ENCODE assay signal across 12 mouse cellular contexts in genomic region chr10:67047712-67048645, GRCm38 (mm10). TPM values are rescaled to one million over a fixed set of nuclear protein-coding genes. Genes with fewer than 3 reads are reported as not detected.
DNase-seq lines count a peak whose midpoint lies in the region; ATAC-seq and TF ChIP-seq lines count a peak whose summit lies in the region.
"Had no signal": no experiment of that assay in that cellular context is flagged by ENCODE, and none has a peak within 500 bp of the region (broad histone marks: within the 10 kb centered on the region; RNA-seq: fewer than 3 reads in every experiment).

No protein-coding gene starts in this region.

- no peak for TF ChIP-seq CTCF in E14TG2a.4 (conservative IDR thresholded peaks at IDR 0.05; ENCODE audit: low read length)

- no peak overlapping the region for H3K4me2 ChIP-seq in hindbrain, embryonic 13.5 days
- H3K4me2 ChIP-seq in hindbrain, embryonic 11.5 days (replicated peaks; ENCODE audit: low read depth, low read length): no peak overlapping the region

- H3K4me3 ChIP-seq in hindbrain, embryonic 13.5 days: no peak overlapping the region
- H3K4me3 ChIP-seq in hindbrain, embryonic 11.5 days (ENCODE audit: low read depth, low read length): no peak overlapping the region
- 0 out of 2 replicates have a peak overlapping the region, but pooled peaks have one; percentile 3 for H3K4me3 ChIP-seq in E14TG2a.4 (replicated peaks; ENCODE audit: low read length)

- peak overlapping the region; percentile 32; the same call in 1 of the 2 replicates for H3K27ac ChIP-seq in hindbrain, embryonic 13.5 days
- no peak overlapping the region for H3K27ac ChIP-seq in hindbrain, embryonic 11.5 days (ENCODE audit: low read depth, low read length)

- 82% methylated on average over 18 of the region's 18 CpGs for WGBS in hindbrain, embryonic 13.5 days
- 89% methylated on average over 18 of the region's 18 CpGs for WGBS in hindbrain, embryonic 11.5 days

- no peaks in the 10 kb centered on the region for H3K9me3 ChIP-seq in hindbrain, embryonic 13.5 days
- no peaks in the 10 kb centered on the region for H3K9me3 ChIP-seq in hindbrain, embryonic 11.5 days (ENCODE audit: control insufficient read depth, low read length)
- H3K9me3 ChIP-seq in E14TG2a.4 (ENCODE audit: low read length): no peaks in the 10 kb centered on the region

- H3K27me3 ChIP-seq in hindbrain, embryonic 13.5 days: no peaks in the 10 kb centered on the region
- H3K27me3 ChIP-seq in hindbrain, embryonic 11.5 days (ENCODE audit: control insufficient read depth, insufficient read depth, low read length): no peaks in the 10 kb centered on the region
- H3K27me3 ChIP-seq in E14TG2a.4 (ENCODE audit: insufficient read depth, low read length): no peaks in the 10 kb centered on the region

- H3K9ac ChIP-seq in hindbrain, embryonic 13.5 days: no peak overlapping the region; the same call in 1 of the 2 replicates
- no peak overlapping the region for H3K9ac ChIP-seq in hindbrain, embryonic 11.5 days (ENCODE audit: low read depth, low read length)

- DNase-seq in hindbrain, embryonic 11.5 days (ENCODE audit: low spot score): no peak
- DNase-seq in brain, adult 2 months (ENCODE audit: low read depth, low spot score): peak; percentile 66
- DNase-seq in layer of hippocampus, postnatal 25 days (ENCODE audit: extremely low spot score in 1 of 2, low spot score in 1 of 2): peak; percentile 20 to 29
- no peak for DNase-seq in thymus, postnatal 25 days
- DNase-seq in adrenal gland, postnatal 25 days: no peak
- DNase-seq in right cerebral cortex, postnatal 4 days: no peak
- DNase-seq: adrenal gland, postnatal 14 days; kidney, adult 11 months; midbrain, embryonic 14.5 days had no signal

- no peak for ATAC-seq in hindbrain, embryonic 13.5 days (ENCODE audit: low FRiP score)
- no peak for ATAC-seq in hindbrain, embryonic 11.5 days (ENCODE audit: low FRiP score)

- peaks cover 55% of the 10 kb centered on the region for H3K4me1 ChIP-seq in hindbrain, embryonic 13.5 days (replicated peaks)
- H3K4me1 ChIP-seq in hindbrain, embryonic 11.5 days (replicated peaks; ENCODE audit: control insufficient read depth, insufficient read depth, low read length): no peaks in the 10 kb centered on the region
- peaks cover 89% of the 10 kb centered on the region for H3K4me1 ChIP-seq in E14TG2a.4 (replicated peaks; ENCODE audit: low read depth, low read length)

- H3K36me3 ChIP-seq in hindbrain, embryonic 13.5 days: no peaks in the 10 kb centered on the region
- no peaks in the 10 kb centered on the region for H3K36me3 ChIP-seq in hindbrain, embryonic 11.5 days (ENCODE audit: control insufficient read depth, insufficient read depth, low read length)
- peaks cover 5% of the 10 kb centered on the region; the same call in 1 of the 2 replicates for H3K36me3 ChIP-seq in E14TG2a.4 (ENCODE audit: insufficient read depth, low read length)

RNA-seq across cellular contexts. Expression of gene Jmjd1c, which starts 47.9 kb away (rescaled TPM):
- 47.7 and 50.3 TPM in 2 replicates for polyA plus RNA-seq in hindbrain, embryonic 13.5 days (2015; fragmentation: Nextera tagmentation; extraction: Ambion mirVana)
- 55.0 and 63.8 TPM in 2 replicates for polyA plus RNA-seq in hindbrain, embryonic 11.5 days (2014; fragmentation: Nextera tagmentation; extraction: Ambion mirVana)
- total RNA-seq in layer of hippocampus, postnatal 25 days (2021): 10 to 100 TPM; 80.3 to 98.6 TPM
- total RNA-seq in adrenal gland, postnatal 25 days (2021): 60.0 and 69.3 TPM in 2 replicates

RNA-seq across cellular contexts. Expression of gene Reep3, which starts 48.8 kb away (rescaled TPM):
- 42.6 and 44.9 TPM in 2 replicates for polyA plus RNA-seq in hindbrain, embryonic 13.5 days (2015; fragmentation: Nextera tagmentation; extraction: Ambion mirVana)
- 46.4 and 53.8 TPM in 2 replicates for polyA plus RNA-seq in hindbrain, embryonic 11.5 days (2014; fragmentation: Nextera tagmentation; extraction: Ambion mirVana)
- 10 to 100 TPM; 22.8 to 24.2 TPM for total RNA-seq in layer of hippocampus, postnatal 25 days (2021)
- 41.5 and 41.6 TPM in 2 replicates for total RNA-seq in adrenal gland, postnatal 25 days (2021)
- total RNA-seq: MEL had no signal

Comparison
In these comparisons a context has a peak if more than half of its experiments do, and no peak if none do; other contexts are left out.
1. DNase-seq: peak in brain, adult 2 months (single experiment) and layer of hippocampus, postnatal 25 days (2 of 2); none in hindbrain, embryonic 11.5 days (single experiment), thymus, postnatal 25 days (single experiment), adrenal gland, postnatal 25 days (single experiment) and right cerebral cortex, postnatal 4 days (single experiment).